Mouse (Mus musculus): ENCODE measurements around the gene Map3k12.

DNA sequence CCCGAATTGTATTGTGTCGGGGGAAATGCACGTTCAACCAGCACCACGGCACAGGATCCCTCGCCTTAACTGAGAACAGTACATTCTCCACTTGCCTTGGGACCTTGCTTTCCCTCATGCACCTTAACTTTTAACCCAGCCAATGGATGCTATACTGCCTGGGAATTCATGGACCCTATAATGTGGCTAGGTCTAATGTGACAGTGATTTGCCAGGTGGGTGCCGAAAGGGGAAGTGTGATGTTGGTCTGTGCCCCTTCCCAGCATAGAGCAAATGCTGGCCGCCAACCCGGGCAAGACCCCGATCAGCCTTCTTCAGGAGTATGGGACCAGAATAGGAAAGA is 2.0 kb upstream of the Map3k12 start:
- TF ChIP-seq CTCF (conservative IDR thresholded peaks at IDR 0.05; ENCODE audit: low read length) (no peak), NANOG (IDR thresholded peaks at IDR 0.05; ENCODE audit: borderline replicate concordance, low read length) (no peak), POU5F1 (IDR thresholded peaks at IDR 0.05; ENCODE audit: borderline replicate concordance, low read length) (no peak)

All from E14TG2a.4 (cell line).